Mouse (Mus musculus) mouse trophoblast stem cell (cell line): ENCODE measurements around the gene Gm17428.
"Not testable (repeated sequence)": the region's sequence is repeated elsewhere in the genome, so short reads cannot be mapped to it uniquely, and the experiment has no call there.

ENCODE experiments used
- in situ Hi-C, 2 experiments: fragments of 300-500 bp; cut with MseI, MboI; formaldehyde crosslinking; loops; 2 replicates in 1 of 2; 3 replicates in 1 of 2; pipeline ENCODE4 v1.15.1; 2025

Gene Gm17428

GRCm38 (mm10) chr14:54988882-54989281 is 12.1 kb downstream of the Gm17428 start:
- in situ Hi-C loops: no loop called here

DNA sequence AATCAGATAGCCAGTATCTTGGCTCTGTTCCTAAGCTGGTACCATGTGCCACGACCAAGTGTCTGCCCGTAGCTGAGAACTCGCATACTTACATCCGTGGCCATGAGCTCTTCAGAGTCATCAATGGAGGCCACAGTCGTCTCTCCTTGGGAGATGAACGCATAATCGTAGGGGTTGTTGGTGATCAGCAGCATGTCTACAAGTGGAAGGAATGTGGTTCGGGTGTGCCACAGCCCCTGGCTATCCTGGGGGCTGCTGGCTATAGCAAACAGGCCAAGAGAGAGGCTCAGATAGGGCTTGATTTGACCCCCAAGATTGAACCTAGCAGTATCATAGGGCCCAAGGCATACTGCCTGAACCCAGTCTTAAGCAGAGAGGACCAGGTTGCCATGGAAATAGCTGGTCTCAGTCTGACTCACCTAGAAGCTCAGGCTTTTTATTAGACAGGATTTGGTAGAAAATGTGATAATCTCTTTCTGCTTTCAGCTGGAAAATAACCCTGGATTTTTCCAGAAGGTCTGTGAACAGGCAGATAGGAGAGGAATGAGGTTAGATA is 13.2 kb downstream of the Gm17428 start:
- in situ Hi-C loops: no loop called here

GRCm38 (mm10) chr14:54992196-54992595 is 15.5 kb downstream of the Gm17428 start:
- in situ Hi-C loops: no loop called here

DNA sequence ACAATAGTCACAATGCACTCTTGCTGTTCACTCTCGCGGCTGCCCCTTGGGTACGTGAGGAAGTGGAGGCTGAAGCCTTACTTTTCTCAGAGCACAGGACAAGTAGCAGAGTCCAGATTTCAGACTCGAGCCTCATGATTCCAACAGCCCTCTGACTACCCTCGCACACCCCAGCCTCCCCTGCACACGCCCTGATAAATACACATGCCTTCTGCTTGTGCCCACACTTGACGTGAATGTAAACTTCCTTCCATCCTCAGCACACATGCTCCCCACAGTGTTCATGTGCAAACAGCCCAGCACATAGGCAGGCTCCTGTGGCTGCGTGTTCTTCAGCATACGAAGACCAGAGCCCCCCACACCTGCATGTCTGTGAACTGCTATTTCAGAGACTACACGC is 16.9 kb downstream of the Gm17428 start:
- in situ Hi-C loops: no loop called here

GRCm38 (mm10) chr14:54994136-54994868 is 17.6 kb downstream of the Gm17428 start, which contains the start of gene Myh7:
Gene Myh7, minus strand, starts transcription at chr14:54994626.
- in situ Hi-C loops: no loop called here

DNA sequence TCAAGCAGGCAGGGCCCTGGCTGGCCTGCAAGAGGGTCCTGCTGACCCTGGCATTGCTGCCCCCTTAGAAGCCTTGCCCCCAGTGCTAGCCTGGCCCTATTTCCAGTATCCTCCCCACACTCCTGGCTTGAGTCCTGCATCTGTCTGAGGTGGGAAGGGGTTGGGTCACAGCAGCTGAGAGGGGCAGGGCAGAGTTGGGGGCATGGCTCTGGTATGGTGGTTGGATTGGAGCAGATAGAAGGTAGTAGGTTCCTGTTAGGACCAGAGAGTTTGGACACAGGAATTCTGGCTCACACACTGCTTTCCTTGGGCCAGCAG is 18.1 kb downstream of the Gm17428 start:
- in situ Hi-C loops: no loop called here

DNA sequence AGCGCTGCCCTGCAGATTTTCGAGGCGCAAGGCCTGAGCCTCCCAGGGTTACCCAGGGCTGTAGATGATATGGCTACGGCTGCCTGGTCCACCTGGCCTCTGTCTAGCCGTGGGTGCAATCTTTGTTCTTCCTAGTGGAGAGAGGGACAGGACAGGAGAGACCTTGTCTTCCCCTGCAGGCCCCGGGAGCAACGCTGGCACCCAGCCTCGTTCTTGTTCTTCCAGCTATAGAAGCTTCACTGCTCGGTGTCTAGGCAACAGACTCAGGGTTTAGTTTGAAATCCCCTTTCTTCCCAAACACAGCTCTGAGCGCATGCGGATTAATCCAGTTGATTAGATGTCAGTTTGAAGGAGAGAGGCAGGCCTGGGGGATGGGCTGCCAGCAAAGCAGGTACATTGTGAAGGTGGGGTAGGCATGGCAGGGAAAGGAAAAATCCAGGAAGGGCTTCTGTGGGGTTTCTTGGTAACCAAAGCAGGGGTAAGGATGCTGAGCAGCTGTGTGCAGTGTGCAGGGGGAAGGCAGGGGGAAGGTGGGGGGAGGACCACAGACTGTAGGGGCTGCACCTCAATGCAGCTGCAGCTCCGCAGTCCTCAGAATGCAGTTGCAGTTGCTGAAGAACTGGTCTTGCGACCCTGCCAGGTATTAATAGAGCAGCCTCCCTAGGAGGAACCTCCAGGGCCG is 18.9 kb downstream of the Gm17428 start:
- in situ Hi-C loops: no loop called here

- in situ Hi-C loops: no loop called here
Measured at GRCm38 (mm10) chr14:54996793-54997192, 20.1 kb downstream of the Gm17428 start.

DNA sequence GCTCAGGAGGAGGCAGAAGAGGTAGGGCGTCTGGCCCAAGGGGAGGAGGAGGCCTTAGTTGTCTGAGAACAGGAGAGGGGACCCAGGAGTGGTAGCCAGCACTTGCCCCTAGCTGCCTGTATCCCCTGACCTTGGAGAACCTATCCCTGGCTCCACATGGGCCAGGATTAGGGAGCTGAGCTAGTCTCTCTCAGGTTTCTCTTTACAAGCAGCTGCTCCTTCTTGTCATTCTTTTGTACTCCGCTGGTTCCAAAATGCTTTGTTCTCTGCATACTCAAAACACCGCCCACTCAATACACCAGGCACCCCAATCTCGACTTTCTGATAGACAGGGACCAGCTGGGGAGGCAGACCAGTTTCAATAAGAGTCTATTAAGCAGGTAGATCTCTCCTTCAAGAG is 20.6 kb downstream of the Gm17428 start:
- in situ Hi-C loops: no loop called here

DNA sequence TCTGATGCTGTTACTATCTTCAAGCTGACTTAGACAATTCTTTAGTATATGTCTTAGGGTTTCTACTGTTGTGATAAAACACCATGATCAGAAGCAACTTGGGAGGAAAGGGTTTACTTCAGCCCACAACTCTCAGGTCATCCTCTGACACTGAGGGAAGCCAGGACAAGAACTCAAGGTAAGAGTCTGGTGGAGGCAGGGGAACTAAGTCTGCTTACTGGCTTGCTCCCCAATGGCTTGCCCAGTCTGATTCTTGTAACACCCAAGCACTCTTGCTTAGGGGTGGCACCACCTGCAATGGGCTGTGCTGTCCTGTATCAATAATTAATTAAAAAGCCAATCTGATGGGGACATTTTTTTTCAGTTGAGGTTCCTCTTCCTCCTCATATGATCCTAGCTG is 21.9 kb downstream of the Gm17428 start:
- in situ Hi-C loops: no loop called here

GRCm38 (mm10) chr14:54999868-55000267 is 23.1 kb downstream of the Gm17428 start:
- in situ Hi-C loops: not testable (repeated sequence)

DNA sequence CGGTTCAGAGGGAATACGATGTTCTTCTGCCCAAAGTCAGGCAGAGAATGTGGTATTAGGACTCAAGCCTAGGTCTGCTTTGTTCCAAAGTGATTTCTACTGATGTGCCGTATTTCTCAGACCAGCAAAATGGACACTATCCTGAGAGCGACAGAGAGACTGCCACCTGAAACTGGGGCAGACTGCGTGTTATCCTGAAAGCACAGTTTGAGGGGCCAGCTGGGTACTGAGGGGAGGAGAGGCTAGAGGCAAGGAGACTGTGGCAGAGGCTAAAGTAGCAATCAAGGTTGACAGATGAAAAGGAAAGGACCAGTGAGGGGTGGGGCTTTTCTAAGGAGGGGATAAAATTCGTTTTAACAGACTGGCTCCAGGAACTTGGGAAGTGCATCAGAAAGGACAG is 24.1 kb downstream of the Gm17428 start:
- in situ Hi-C loops: no loop called here

DNA sequence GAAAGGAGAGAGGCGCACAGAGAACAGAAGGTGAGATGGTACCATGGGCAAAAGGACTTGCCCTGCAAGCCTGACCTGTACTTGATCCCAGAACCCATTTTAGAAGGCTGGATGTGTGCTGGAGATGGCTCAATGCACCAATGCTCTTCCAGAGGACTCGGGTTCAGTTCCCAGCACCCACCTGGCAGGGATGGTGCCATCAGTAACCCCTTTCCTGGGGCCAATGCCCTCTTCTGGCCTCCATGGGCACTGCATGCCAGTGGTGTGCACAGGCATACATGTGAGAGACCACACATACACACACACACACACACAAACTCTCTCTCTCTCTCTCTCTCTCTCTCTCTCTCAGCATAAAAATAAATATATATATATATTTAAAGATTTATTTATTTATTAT is 24.7 kb downstream of the Gm17428 start:
- in situ Hi-C loops: no loop called here

DNA sequence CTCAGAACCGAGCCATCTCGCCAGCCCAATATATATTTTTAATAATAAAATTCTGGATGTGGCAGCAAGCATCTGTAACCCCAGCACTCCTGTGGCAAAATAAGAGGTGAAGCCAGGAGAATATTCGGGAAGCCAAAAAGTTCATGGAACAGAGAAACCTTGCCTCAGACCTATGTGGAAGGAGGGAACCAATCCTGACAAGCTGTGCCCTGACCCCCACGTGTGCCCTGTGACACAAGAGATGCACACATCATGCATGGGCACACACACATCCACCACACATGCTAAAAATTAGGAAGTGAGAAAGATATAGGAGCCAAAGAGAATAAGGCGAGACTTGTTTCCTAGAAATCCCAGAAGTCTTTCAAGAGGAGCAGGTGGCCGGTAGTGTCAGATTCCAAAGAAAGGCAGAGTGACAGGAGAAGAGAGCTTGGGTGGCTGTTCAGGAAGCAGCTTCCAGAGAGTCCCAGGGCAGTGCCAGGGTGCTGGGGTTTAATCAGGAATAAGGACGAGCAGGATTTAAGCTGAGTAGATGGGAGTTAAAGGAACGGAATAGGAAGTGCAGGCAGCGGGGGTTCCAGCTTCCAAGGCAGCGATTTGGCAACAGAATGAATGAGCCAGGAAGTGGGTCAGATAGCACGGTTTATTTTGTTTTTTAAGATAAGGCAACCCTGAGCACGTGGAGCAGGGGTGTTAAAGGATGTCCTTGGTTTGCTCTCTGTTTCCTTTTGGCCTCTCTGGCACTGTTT is 25.4 kb downstream of the Gm17428 start:
- in situ Hi-C loops: no loop called here

DNA sequence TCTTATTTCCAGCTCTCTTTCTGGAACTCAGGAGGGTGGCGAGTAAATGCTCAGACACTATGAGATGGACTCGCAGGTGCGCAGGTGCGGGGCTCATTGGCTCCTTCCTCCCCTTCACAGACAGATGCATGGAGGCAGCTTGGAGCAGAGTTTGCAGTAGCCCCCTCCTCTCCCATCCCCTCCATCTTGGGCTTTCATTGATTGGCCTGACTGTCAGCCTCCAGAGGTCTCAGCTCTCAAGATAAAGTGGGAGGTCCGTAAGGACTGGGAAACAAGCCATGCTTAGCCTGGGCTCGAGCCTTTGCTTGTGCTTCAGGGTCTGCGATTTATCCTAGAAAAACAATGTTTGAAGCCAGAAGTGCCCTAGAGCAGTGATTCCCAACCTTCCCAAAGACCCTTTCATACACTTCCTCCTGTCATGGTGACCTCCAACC is 26.0 kb downstream of the Gm17428 start:
- in situ Hi-C loops: no loop called here

GRCm38 (mm10) chr14:55003878-55004855 is 27.4 kb downstream of the Gm17428 start:
- in situ Hi-C loops: no loop called here

DNA sequence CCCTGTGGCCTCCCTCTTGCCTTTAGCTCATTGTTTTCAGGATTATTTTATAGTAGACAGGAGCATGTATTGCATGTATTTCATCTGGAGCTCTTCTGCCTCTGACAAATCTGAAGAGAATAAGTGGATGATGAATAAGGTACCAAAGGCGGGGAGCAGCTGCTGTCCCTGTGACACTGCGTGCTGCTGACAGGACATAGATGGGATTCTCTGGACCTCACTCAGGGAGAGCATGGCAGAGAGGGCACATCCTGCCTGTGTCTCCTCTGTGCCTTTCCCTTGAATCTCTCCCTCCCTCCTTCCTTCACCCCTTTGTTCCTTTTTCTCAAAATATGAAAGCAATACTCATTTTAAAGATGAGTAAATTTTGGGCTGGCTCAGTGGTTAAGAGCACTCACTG is 28.8 kb downstream of the Gm17428 start:
- in situ Hi-C loops: no loop called here

DNA sequence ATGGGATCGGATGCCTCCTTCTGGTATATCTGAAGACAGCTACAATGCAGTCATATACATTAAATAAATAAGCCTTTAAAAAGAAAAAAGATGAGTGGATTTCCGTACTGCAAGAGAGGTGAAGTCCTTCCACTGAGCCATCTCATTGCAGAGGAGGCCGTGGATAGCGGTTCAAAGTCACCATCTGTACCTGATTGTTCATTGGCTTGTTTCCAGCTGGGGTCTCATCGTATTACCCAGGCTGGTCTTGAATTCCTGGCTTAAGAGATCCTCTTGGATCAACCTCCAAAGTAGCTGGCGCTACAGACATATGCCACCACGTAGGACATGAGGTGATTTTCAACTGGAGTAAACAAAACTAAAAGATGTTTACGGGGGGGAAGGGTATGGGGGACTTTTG is 29.2 kb downstream of the Gm17428 start:
- in situ Hi-C loops: no loop called here

DNA sequence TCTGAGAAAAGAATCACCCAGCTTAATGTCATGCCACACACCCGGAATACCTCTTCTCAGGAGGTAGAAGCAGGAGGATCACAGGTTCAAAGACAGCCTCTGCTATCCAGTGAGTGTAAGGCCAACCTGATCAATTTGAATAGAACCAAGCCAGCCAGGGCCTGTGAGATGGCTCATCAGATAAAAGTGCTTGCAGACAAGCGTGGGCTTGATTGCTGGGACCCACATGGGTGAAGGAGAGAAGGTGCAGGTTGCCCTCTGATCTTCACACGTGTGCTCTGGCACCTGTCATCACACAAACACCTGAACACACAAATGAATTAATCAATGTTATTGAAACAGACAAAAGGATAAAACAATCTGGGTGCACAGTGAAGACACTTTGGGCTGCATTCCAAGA is 29.8 kb downstream of the Gm17428 start:
- in situ Hi-C loops: no loop called here

GRCm38 (mm10) chr14:55007120-55007908 is 30.6 kb downstream of the Gm17428 start:
- in situ Hi-C loops: no loop called here
